Mouse (Mus musculus): ENCODE measurements around the gene Slc4a1ap.

Gene Slc4a1ap

GRCm38 (mm10) chr5:31606151-31606550 is 79.4 kb downstream of the Slc4a1ap start:
- no peak for DNase-seq (ENCODE audit: low spot score in 2 of 2)
